Mouse (Mus musculus) C2C12 (cell line): ENCODE results near the gene Atg3. TPM values are rescaled to one million over a fixed set of nuclear protein-coding genes. Genes with fewer than 3 reads are reported as not detected.

Experiments
- H3K27me3 ChIP-seq: one replicate; pipeline ENCODE4 v1.6.1; 2011; ENCODE audit not compliant: control insufficient read depth, insufficient read depth, insufficient read length
- H3K36me3 ChIP-seq: one replicate; pipeline ENCODE4 v1.6.1; 2011; ENCODE audit not compliant: control insufficient read depth, insufficient read depth
- H3K4me3 ChIP-seq: one replicate; pipeline ENCODE4 v1.5.1; 2011; ENCODE audit warnings: mild to moderate bottlenecking, control low read depth; ENCODE audit not compliant: poor library complexity, insufficient read depth, severe bottlenecking
- H3K79me2 ChIP-seq: one replicate; pipeline ENCODE4 v1.6.1; 2011; ENCODE audit not compliant: control insufficient read depth, insufficient read depth
- H3K79me3 ChIP-seq: one replicate; pipeline ENCODE4 v1.6.1; 2011; ENCODE audit warnings: low read depth, control low read depth
- H3ac ChIP-seq: one replicate; pipeline ENCODE3; 2011; ENCODE audit warnings: low read depth; ENCODE audit not compliant: control insufficient read depth, insufficient read length
- CEBPB ChIP-seq: IDR thresholded peaks from one replicate; pipeline ENCODE4 v1.6.1; 2011; ENCODE audit warnings: low read depth, mild to moderate bottlenecking, control low read depth, moderate library complexity
- CTCF ChIP-seq: IDR thresholded peaks from one replicate; pipeline ENCODE4 v1.5.1; 2011; ENCODE audit not compliant: control insufficient read depth, insufficient read depth, insufficient read length
- FOSL1 ChIP-seq: IDR thresholded peaks from one replicate; pipeline ENCODE4 v1.8.0; 2011; ENCODE audit warnings: mild to moderate bottlenecking, low read length; ENCODE audit not compliant: poor library complexity, insufficient read depth, severe bottlenecking
- MAX ChIP-seq: IDR thresholded peaks from one replicate; pipeline ENCODE4 v1.6.1; 2011; ENCODE audit warnings: mild to moderate bottlenecking, control low read depth
- MYOD1 ChIP-seq: IDR thresholded peaks from one replicate; pipeline ENCODE4 v1.6.1; 2011; ENCODE audit warnings: low read depth; ENCODE audit not compliant: control insufficient read depth, insufficient read length
- MYOG ChIP-seq: IDR thresholded peaks from one replicate; pipeline ENCODE4 v1.6.1; 2011; ENCODE audit not compliant: control insufficient read depth, insufficient read length; ENCODE audit errors: extremely low read depth
- USF1 ChIP-seq: IDR thresholded peaks from one replicate; pipeline ENCODE4 v1.6.1; 2011; ENCODE audit warnings: low read depth, mild to moderate bottlenecking, control low read depth, moderate library complexity
- polyA plus RNA-seq: library from polyadenylated mRNA; unstranded; fragments of >200 nt; fragmentation: generic; extraction: Trizol; gene quantifications from one replicate; pipeline ENCODE4 v1.2.1, GENCODE M21; 2012; ENCODE audit warnings: missing spikeins

The Atg3 gene
- polyA plus RNA-seq, 1 experiment = 14.1 TPM

- H3K4me3 ChIP-seq = no peak overlapping the region
- no peaks in the 10 kb centered on the region for H3K79me3 ChIP-seq
- H3K36me3 ChIP-seq = no peaks in the 10 kb centered on the region
- no peak overlapping the region for H3ac ChIP-seq
- no peaks in the 10 kb centered on the region for H3K27me3 ChIP-seq
- H3K79me2 ChIP-seq = no peaks in the 10 kb centered on the region
- no peak for TF ChIP-seq FOSL1
- TF ChIP-seq MYOG = no peak
- no peak for TF ChIP-seq MYOD1
- no peak for TF ChIP-seq MAX
- TF ChIP-seq CTCF = no peak
- TF ChIP-seq CEBPB = no peak
- no peak for TF ChIP-seq USF1
Observed at GRCm38 (mm10) chr16:45222016-45222415, 63.4 kb downstream of the Atg3 start.

- Histone ChIP-seq H3K36me3 (no peaks in the 10 kb centered on the region), H3K4me3 (no peak overlapping the region), H3K79me2 (no peaks in the 10 kb centered on the region), H3K27me3 (no peaks in the 10 kb centered on the region), H3K79me3 (no peaks in the 10 kb centered on the region), H3ac (no peak overlapping the region)
- TF ChIP-seq MAX = no peak
- TF ChIP-seq FOSL1 = no peak
- no peak for TF ChIP-seq CEBPB
- TF ChIP-seq MYOG = no peak
- TF ChIP-seq USF1 = no peak
- no peak for TF ChIP-seq MYOD1
- TF ChIP-seq CTCF = no peak
Observed at GRCm38 (mm10) chr16:45222771-45223170, 64.2 kb downstream of the Atg3 start.

GRCm38 (mm10) chr16:45223648-45224388 lies 65.2 kb downstream of the Atg3 start, which contains the start of gene Btla:
Gene Btla, plus strand, starts transcription at chr16:45224315.
- no peaks in the 10 kb centered on the region for H3K79me2 ChIP-seq
- H3K4me3 ChIP-seq = no peak within 1 kb of the TSS
- H3K27me3 ChIP-seq = no peaks in the 10 kb centered on the region
- H3K79me3 ChIP-seq = no peaks in the 10 kb centered on the region
- TF ChIP-seq FOSL1 (no peak), MAX (no peak), MYOD1 (no peak), CTCF (no peak), MYOG (no peak), CEBPB (no peak), USF1 (no peak)
- H3ac ChIP-seq = no peak within 1 kb of the TSS
- no peaks in the 10 kb centered on the region for H3K36me3 ChIP-seq

GRCm38 (mm10) chr16:45224431-45225008 lies 65.9 kb downstream of the Atg3 start:
- no peaks in the 10 kb centered on the region for H3K27me3 ChIP-seq
- H3K79me2 ChIP-seq = no peaks in the 10 kb centered on the region
- no peak overlapping the region for H3K4me3 ChIP-seq
- H3K36me3 ChIP-seq = no peaks in the 10 kb centered on the region
- no peak for TF ChIP-seq MAX
- TF ChIP-seq CEBPB = no peak
- TF ChIP-seq CTCF = no peak
- no peaks in the 10 kb centered on the region for H3K79me3 ChIP-seq
- no peak overlapping the region for H3ac ChIP-seq

GRCm38 (mm10) chr16:45227002-45227401 lies 68.4 kb downstream of the Atg3 start:
- TF ChIP-seq MAX = no peak
- no peak for TF ChIP-seq MYOD1
- TF ChIP-seq FOSL1 = no peak
- TF ChIP-seq MYOG = no peak
- no peak for TF ChIP-seq CTCF
- no peak for TF ChIP-seq USF1
- no peak overlapping the region for H3ac ChIP-seq
- no peak overlapping the region for H3K4me3 ChIP-seq
- H3K36me3 ChIP-seq = no peaks in the 10 kb centered on the region
- H3K27me3 ChIP-seq = no peaks in the 10 kb centered on the region
- H3K79me2 ChIP-seq = no peaks in the 10 kb centered on the region
- H3K79me3 ChIP-seq = no peaks in the 10 kb centered on the region

- no peaks in the 10 kb centered on the region for H3K27me3 ChIP-seq
- no peak overlapping the region for H3K4me3 ChIP-seq
- H3K36me3 ChIP-seq = no peaks in the 10 kb centered on the region
- no peak for TF ChIP-seq CEBPB
- no peak for TF ChIP-seq CTCF
- no peak for TF ChIP-seq MAX
- TF ChIP-seq MYOD1 = no peak
- no peak for TF ChIP-seq USF1
- TF ChIP-seq MYOG = no peak
- TF ChIP-seq FOSL1 = no peak
- no peaks in the 10 kb centered on the region for H3K79me3 ChIP-seq
- no peak overlapping the region for H3ac ChIP-seq
- no peaks in the 10 kb centered on the region for H3K79me2 ChIP-seq
Observed at GRCm38 (mm10) chr16:45231296-45231695, 72.7 kb downstream of the Atg3 start.
